Mouse (Mus musculus): ENCODE data around the gene Ccdc78.
"Not testable (repeated sequence)": the region's sequence is repeated elsewhere in the genome, so short reads cannot be mapped to it uniquely, and the experiment has no call there.

Gene Ccdc78

GRCm38 (mm10) chr17:25786280-25786679 lies at the start of gene Ccdc78:
Ccdc78 (plus strand) TSS chr17:25786580.
- no peak for DNase-seq (ENCODE audit: extremely low spot score)

- DNase-seq (ENCODE audit: extremely low spot score), result no peak
Measured at GRCm38 (mm10) chr17:25738861-25739260, 47.5 kb upstream of the Ccdc78 start.

GRCm38 (mm10) chr17:25741471-25741870 lies 44.9 kb upstream of the Ccdc78 start:
- not testable (repeated sequence) for DNase-seq (ENCODE audit: extremely low spot score)

- DNase-seq (ENCODE audit: extremely low spot score), result no peak
Measured at GRCm38 (mm10) chr17:25743831-25744230, 42.5 kb upstream of the Ccdc78 start.

GRCm38 (mm10) chr17:25744311-25744710 lies 42.1 kb upstream of the Ccdc78 start:
- DNase-seq (ENCODE audit: extremely low spot score), result no peak

GRCm38 (mm10) chr17:25748238-25748637 lies 38.1 kb upstream of the Ccdc78 start:
- DNase-seq (ENCODE audit: extremely low spot score), result no peak

GRCm38 (mm10) chr17:25749314-25749713 lies 37.1 kb upstream of the Ccdc78 start:
- DNase-seq (ENCODE audit: extremely low spot score), result no peak

GRCm38 (mm10) chr17:25751446-25751845 lies 34.9 kb upstream of the Ccdc78 start:
- no peak for DNase-seq (ENCODE audit: extremely low spot score)

- no peak for DNase-seq (ENCODE audit: extremely low spot score)
Measured at GRCm38 (mm10) chr17:25754241-25754640, 32.1 kb upstream of the Ccdc78 start, which contains the start of gene Msln. Msln (minus strand) TSS chr17:25754378.

GRCm38 (mm10) chr17:25755086-25755485 lies 31.3 kb upstream of the Ccdc78 start:
- no peak for DNase-seq (ENCODE audit: extremely low spot score)

GRCm38 (mm10) chr17:25755627-25756377 lies 30.6 kb upstream of the Ccdc78 start:
- no peak for DNase-seq (ENCODE audit: extremely low spot score)

GRCm38 (mm10) chr17:25756378-25757242 lies 29.8 kb upstream of the Ccdc78 start:
- no peak for DNase-seq (ENCODE audit: extremely low spot score)

GRCm38 (mm10) chr17:25757691-25758090 lies 28.7 kb upstream of the Ccdc78 start:
- no peak for DNase-seq (ENCODE audit: extremely low spot score)

GRCm38 (mm10) chr17:25760148-25760547 lies 26.2 kb upstream of the Ccdc78 start:
- no peak for DNase-seq (ENCODE audit: extremely low spot score)

GRCm38 (mm10) chr17:25761561-25761970 lies 24.8 kb upstream of the Ccdc78 start:
- DNase-seq (ENCODE audit: extremely low spot score), result no peak

- no peak for DNase-seq (ENCODE audit: extremely low spot score)
Measured at GRCm38 (mm10) chr17:25762591-25762990, 23.8 kb upstream of the Ccdc78 start.

GRCm38 (mm10) chr17:25765886-25766285 lies 20.5 kb upstream of the Ccdc78 start:
- DNase-seq (ENCODE audit: extremely low spot score), result no peak

- no peak for DNase-seq (ENCODE audit: extremely low spot score)
Measured at GRCm38 (mm10) chr17:25769331-25769730, 17.0 kb upstream of the Ccdc78 start.

GRCm38 (mm10) chr17:25773549-25774120 lies 12.7 kb upstream of the Ccdc78 start, which contains the start of gene Narfl:
Narfl (plus strand) TSS chr17:25773776.
- peak; percentile 98 for DNase-seq (ENCODE audit: extremely low spot score)

GRCm38 (mm10) chr17:25775318-25776062 lies 10.9 kb upstream of the Ccdc78 start:
- DNase-seq (ENCODE audit: extremely low spot score), result no peak

GRCm38 (mm10) chr17:25777948-25778347 lies 8.4 kb upstream of the Ccdc78 start:
- no peak for DNase-seq (ENCODE audit: extremely low spot score)

GRCm38 (mm10) chr17:25781339-25781738 lies 5.0 kb upstream of the Ccdc78 start:
- DNase-seq (ENCODE audit: extremely low spot score), result no peak
